Mouse (Mus musculus) cerebellum, postnatal 25 days (tissue): Measurements from ENCODE around the gene Amotl2.
A peak's percentile ranks its signal among the peaks of the same experiment; 100 is the strongest.

Experiments used
- DNase-seq, 2 experiments: peaks; one replicate each; pipeline ENCODE4 v3.0.0; 2021; ENCODE audit warnings: mixed read lengths in 2 of 2

Gene Amotl2

DNA sequence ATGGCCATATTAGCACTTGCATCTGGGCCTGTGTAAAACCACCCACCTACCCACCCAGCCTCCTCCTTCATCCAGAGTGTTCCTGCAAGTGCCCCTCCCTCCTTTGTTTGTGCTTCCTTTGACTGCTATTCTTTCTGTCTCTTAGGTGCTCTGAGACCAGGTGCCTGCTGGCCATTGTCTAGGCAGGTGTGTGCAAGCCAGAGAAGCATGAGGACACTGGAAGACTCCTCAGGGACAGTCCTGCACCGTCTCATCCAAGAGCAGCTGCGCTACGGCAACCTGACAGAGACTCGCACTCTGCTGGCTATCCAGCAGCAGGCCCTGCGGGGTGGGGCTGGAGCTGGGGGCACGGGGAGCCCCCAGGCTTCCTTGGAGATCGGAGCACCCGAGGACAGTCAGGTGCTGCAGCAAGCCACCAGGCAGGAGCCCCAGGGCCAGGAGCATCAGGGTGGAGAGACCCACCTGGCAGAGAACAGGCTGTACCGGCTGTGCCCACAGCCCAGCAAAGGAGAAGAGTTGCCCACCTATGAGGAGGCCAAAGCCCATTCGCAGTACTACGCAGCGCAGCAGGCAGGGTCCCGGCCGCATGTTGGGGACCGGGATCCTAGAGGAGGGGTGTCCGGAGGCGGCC is 3.6 kb downstream of the Amotl2 start:
- peak in 1 of 2 experiments; percentile 20 for DNase-seq

DNA sequence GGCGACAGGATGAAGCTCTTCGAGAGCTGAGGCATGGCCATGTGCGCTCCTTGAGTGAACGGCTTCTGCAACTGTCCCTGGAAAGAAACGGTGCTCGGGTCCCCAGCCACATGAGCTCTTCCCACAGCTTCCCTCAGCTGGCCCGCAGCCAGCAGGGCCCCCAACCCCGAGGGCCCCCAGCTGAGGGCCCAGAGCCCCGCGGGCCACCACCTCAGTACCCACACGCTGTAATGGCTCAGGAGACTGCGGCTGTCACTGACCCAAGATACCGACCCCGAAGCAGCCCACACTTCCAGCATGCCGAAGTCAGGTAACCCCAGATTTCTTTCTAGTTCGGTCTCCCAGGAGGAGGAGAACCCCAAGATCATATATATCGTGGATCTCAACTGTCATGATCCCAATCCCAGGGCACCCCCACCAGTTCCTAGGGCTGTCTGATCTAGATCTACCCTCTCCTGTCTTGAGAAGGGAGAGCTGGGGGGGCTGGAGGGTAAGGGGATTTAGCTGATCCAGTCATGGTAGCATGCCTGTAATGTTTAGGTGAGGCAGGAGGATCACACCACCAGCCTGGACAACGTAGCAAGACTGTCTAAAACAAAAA is 4.2 kb downstream of the Amotl2 start:
- DNase-seq: peak in 1 of 2 experiments; percentile 13

DNA sequence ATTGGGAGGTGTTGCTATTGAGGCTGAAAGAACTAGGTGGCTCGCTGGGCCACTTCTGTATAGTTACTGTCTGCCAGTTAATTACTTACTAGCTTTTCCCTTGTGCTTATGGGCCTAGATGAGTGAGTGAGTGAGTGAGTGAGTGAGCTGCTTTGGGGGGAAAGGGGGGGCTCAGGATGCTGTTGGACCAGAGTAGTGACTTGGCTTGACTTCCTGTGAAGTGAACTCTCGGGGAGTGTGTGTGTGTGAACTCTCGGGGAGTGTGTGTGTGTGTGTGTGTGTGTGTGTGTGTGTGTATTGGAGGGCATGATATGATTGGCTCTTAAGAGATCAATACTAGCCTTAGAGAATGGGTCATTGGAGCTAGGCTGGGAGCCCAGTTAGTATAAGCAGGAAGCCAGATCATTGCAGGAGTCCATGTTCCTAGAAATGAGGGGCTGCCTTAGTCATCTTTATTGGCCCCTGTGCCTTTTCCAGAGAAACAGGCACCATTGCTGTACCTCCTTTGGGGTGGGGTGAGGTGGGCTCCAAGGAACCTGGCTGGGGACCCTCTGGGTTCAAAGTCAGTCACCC is 5.0 kb downstream of the Amotl2 start:
- DNase-seq: peak in 1 of 2 experiments; percentile 11

DNA sequence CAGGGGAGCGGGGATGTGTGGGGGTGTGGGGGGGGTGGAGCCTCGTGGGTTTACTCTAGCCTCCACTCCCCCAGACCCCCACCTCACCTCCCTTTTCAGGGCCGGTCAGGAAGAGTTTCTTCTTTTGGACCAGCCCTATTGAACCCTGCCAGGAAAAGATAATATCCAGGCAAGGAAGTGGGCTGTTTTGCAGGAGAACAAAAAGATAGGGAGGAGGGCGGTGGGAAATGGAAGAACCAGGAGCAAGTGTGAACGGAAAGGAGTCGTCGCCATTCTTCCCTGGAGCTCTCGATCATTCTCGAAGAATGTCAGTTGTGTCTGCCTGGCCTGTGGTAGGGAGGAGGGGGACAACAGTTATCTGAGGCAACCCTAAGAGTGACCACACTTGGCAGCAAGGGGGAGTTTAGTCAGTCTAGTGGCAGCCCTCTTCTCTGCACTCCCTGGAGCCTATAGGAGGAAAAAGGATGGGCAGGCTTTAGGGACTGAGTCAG is 5.6 kb downstream of the Amotl2 start:
- DNase-seq: no peak

DNA sequence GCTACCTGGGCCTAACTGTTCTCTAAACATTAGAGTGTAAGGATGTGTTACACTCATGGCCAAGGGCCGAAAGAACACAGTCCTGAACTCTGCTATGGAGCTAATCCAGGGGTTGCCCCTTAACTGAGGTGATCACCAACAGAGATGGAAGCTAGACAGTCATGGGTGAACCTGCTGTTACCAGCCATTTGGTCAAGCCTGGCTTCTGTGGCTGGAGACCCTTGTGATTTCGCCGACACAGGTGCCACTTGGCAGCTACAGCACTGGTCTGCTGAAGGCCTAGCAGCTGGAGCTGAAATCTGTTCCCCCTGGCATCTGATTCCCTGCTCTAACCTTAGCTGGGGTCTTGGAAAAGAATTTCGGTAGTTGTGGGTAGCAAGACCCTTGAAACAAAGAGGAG is 6.3 kb downstream of the Amotl2 start:
- DNase-seq: no peak

DNA sequence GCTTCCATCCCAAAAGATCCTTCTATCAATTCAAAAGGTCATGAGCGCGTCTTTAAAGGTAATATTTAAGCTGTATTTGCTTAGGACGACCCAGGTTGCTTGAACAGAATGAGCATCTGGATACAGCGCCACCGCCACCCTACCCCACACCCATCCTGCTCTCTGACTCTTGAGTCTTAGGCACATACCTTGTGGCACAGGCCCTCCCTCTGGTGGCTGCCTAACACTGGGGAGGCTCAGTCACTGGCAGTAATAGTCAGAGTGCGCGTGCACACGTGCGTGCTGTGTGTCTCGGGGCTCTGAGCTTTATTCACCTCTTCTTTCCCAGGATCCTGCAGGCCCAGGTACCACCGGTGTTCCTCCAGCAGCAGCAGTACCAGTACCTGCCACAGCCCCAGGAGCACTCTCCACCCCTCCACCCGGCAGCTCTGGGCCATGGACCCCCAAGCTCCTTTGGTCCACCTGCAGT is 6.8 kb downstream of the Amotl2 start:
- peak in 1 of 2 experiments; percentile 12 for DNase-seq

DNA sequence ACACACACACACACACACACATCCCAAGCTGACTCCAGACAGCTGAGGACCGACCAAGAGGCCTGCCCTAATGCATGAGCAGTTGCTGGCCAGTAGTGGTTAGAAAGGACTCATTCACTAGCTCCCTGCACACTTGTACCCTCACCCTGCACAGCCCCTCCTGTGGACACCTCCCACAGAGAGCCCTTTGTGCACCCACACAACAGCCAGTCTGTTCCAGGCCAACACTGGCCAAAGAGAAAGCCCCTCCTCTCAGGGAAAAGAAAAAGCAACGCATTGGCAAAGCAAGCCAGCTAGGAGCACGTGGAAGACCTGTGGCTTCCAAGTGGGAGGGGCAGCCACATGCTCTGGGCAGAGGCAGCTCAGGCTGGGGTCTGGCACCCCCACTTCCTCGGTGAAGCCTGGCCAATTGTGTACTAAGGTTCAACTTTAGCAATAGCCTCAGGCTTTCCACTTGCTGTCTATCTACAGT is 7.6 kb downstream of the Amotl2 start:
- DNase-seq: peak in 1 of 2 experiments; percentile 54

DNA sequence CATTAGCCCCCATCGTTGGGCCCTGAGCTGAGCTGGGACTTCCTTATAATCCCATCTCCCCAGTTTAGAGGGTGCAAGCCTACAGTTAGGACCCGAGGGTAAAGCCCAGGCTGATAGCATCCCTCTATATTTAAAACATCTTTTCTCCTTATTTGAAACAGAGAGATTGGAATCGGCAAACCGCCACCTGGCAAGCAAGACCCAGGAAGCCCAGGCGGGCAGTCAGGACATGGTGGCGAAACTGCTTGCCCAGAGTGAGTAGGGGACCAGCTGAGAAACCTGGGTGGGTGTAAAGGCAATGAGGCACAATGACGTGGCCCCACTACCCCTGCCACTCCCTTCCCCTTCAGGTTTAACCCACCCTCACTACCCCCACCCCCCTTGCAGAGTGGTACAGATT is 8.5 kb downstream of the Amotl2 start:
- DNase-seq: peak in 1 of 2 experiments; percentile 12

DNA sequence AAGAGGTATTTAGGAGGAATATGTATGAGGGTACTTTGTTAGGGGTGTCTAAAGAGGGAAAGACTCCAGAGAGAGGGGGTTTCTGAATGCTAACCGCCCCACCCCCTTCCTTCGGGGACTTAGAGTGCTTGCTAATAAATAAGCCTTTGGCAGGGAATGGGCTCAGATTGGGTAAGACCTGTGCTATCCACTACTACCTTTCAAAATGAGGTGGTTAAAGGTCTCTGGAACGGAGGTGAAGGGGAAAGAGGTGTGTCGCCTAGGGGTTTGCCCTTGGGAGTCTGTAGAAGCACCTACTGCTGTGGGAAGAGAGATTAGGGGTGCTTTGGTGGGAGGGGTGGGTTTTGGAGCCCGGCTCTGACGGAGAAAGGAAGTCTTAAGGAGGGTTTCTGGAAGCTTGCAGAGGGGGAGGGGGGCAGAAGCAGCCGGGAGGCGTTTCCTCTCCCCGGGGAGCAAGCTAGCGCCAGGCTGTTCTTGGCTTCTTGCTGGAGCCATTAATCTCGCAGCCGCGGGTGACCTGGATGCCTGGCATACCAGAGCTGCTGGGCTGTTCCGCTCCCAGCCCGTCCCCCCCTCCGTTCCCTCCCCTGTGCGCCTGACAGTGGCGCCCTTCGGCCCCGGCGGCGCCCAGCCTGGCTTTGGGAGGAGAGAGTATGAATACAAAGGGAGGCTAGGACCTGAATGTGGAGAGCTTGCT is 9.6 kb downstream of the Amotl2 start:
- DNase-seq: peak; percentile 63 to 75

DNA sequence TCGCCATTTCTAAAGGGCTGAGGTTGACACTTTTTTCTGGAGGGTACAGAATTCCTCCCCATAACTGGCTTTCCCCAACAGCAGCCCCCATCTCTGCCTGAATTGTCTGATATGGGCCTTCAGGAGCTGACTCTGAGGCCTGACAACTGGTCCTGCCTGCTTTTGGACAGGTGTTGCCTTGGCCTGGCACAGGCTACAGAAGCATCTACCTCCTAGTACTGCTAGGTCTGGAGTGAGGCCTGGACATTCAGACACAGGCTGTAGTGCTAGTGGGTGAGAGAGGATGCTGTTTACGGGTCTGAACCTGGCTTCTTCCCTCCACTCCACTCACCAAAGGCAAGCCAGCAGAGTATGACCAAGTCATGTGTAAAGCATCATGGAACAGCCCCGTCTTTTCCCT is 10.3 kb downstream of the Amotl2 start:
- peak in 1 of 2 experiments; percentile 9 for DNase-seq

DNA sequence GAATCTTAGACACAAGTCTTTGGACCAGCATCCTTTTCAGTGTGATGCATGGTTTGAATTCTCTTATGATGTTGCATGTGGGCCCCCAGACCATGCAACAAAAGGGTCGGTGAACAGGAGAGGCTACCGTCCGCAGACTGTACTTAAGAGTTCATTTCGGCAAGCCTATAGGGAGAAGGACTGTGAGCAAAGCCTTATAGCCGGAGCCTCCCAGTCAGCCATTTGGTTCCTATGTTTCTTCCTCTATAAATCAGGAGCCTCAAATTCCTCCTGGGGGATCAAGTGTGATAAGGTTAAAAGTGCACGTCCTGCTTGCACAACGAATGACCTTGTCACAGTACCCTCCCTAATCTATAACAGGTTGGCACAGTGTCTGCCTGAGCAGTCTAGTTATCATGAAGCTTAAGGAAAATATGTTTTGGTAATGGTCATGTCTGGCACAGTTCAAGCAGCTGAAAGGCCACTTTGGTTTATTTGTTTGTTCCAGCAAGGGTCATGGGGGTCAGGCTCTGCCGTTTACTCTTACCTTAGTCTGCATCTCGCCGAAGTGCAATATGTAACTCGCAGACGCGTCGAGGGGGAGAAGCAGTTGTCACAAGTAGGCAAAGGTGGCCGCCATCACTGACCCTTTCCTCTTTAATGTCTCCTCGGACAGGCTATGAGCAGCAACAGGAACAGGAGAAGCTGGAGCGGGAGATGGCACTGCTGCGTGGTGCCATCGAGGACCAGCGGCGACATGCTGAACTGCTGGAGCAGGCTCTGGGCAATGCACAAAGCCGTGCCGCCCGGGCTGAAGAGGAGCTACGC is 11.4 kb downstream of the Amotl2 start:
- no peak for DNase-seq

DNA sequence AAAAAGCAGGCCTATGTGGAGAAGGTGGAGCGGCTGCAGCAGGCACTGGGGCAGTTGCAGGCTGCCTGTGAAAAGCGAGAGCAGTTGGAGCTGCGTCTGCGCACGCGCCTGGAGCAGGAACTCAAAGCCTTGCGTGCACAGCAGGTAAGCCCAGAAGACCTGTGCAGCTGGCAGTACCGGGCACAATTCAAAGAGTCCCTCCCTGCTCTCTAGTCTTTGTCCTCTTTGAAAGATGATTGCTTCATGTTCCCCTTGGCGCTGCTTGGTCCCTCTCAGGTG is 11.9 kb downstream of the Amotl2 start:
- DNase-seq: no peak

DNA sequence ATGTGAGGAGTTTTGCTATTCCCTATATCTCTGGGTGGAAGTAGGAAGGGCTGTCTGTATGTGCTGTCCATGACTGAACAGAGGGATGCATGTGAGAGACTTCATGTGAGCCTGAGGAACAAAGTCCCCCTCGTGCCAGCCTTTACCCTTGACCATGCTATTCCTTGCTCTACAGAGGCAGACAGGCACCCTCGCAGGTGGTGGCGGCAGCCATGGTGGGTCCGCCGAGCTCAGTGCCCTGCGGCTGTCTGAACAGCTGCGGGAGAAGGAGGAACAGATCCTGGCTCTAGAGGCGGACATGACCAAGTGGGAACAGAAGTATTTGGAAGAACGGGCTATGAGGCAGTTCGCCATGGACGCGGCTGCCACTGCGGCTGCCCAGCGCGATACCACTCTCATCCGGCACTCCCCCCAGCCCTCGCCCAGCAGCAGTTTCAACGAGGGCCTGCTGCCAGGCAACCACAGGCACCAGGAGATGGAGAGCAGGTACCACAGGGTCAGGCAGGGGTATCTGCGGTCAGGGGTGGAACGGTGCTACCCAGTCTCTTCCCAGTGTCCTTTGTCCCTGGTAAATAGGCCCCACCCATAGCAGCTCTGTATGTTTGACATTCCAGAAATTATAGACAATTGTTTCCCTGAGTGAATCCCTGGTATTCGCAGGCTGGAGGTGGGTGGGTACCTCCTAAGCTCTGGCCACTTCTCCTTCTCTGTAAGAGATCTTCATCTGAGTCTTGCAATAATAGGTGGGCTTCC is 12.8 kb downstream of the Amotl2 start:
- DNase-seq: no peak

DNA sequence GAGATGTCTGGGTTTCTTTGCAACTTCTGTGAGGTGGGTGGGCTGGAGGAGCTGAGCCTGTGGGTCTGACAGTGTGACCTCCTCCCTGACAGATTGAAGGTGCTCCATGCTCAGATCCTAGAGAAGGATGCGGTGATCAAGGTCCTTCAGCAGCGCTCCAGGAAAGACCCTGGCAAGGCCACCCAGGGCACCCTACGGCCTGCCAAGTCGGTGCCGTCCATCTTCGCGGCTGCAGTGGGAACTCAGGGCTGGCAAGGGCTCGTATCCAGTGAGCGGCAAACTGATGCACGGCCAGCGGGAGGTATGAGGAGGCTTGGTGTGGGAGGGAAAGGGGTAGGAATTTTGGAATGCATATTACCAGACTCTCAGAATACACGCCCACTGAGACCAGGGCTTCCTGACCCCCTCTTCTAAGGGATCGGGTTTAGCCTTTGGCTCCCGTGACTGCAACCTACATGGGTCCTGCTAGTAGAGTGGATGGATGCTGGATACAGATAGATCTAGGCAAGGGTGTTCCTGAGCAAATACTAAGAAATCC is 13.5 kb downstream of the Amotl2 start:
- DNase-seq: peak in 1 of 2 experiments; percentile 11

DNA sequence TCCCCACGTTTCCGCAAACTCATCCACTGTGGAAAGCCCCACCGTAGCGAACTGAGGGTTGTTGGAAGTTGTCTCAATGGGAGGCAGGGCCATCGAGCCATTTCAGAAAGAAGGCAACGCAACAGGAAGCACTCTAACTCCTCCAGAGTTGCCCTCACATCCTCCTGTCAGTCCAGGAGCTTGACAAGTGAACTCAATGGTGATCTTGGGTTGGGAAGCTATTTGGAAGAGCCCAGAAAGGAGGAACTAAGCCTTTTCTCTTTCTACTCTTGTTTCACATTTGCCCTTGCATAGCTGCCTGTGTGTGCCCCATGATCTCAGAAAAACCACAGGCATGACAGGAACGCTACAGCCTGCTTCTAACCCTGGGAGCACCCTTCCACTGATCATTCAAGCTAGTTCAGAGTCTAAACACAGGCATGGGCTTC is 14.6 kb downstream of the Amotl2 start:
- DNase-seq: no peak

DNA sequence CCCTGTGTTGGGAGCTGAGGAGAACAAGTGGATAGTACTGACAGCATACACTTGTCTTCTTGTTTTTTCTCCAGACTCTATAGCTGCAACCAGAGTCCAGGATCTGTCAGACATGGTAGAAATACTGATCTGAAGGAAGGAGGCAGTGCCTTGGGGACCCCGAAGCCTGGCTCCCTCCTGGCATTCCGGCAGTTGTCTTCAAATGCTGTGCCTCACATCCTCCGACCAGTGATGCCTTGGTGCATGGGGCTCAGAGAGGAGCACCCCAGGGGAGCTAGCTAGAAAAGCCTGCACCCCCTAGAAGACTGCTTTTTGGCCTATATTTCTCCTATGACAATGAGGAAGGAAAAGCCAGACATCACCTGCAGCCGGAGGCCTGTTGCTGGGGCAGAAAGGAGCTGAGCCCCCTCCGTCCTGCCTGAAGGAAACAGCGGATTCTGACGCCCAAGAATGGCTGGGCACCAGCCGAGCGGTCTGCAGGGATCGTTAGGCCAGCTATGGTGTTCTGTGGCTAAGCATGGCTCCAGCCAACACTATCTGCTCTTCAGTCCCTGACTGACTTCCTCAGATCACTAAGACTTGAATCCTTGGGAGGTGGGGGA is 15.2 kb downstream of the Amotl2 start:
- no peak for DNase-seq

DNA sequence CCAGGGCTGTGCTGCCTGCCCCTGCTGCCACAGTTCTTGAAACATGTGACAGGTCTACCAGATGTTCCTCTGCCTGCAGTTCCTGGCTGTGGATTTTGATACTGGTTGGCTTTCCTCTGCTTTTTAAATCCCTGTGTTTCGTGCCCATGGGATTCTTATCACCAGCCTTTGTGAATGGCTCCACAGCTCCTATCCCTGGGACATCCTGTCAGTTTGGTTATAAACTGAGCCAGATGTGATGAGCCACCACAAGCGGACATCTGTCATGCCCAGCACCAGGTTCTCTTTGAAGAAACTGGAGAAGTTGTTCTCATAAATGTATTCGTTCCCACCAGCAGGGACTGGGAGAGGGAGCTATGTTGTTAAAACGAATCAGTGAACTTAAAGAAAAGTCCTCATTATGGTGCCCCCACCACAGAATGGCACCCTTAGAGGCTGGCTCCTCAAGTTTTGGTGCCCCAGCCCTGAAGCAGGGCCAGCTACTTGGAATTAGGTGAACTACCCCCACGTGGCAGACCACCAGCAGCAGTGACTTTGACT is 15.9 kb downstream of the Amotl2 start:
- no peak for DNase-seq

DNA sequence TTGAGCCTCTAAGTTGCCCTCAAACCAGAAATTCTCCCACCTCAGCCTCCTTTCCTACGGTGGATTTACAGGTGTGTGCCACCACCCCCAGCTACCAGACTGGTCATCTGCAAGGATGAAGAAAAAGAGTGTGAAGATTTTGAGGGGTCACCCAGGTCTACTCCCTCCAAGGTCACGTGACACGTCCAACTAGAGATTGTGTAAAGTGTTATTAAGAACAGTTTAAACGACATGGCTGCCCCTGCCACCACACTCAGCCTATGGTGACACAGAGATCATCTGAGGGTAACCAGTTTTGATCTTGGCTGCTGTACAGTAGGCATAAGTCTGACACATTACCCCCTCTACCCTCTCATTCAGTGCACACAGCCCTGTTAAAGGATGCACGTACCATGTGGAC is 17.0 kb downstream of the Amotl2 start:
- no peak for DNase-seq

DNA sequence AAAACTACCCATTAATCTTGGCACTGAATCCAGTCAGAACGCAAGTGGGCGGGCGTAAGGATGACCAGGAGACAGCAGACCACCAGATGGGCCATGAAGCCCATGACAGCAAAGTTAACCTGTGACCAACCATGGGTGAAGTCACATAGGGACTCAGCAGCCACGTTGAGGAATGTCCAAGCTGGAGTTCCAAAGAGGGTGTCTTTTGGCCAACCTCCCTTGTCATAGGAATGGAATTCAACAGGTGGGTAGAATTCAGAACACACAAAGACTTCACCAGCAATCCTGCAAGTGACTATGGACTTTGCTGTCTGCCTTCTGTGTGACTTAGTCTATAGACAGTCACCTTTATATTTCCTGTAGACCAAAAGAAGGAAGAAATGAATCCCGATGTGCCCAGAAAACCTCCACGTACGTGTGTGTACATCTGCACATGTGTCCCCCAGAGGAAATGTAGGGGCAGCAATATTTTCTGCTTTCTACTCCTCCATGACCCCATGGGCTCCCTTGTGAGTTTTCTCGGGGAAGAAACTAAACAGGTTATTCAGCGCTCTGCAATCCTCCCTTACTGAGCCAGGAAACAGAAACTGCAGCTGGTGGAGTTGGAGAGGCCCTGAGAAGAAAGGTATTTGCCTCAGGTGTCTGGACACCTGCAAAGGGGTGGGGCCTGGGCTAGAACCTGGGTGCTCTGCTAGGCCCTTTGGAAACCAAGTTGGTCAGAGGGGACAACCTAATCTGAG is 17.7 kb downstream of the Amotl2 start:
- DNase-seq: no peak

DNA sequence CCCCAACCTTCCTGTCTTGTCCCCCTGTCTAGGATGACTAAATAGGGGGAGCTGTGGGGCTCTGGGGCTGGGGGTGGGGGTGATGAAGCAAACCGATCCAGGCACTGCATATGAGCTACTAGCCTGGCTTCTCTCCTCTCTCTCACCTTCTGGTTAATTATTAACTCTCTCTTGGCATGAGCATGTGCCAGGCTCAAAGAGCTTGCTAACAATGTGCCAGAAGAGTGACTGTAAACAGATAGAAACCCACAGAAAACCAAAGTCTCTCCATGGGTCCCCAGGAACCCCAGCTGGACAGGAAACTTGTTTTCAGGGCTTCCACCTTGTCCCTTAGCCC is 18.2 kb downstream of the Amotl2 start:
- DNase-seq: no peak
